Mouse (Mus musculus): ENCODE results near the gene Hdac4. TPM values are rescaled to one million over a fixed set of nuclear protein-coding genes. Genes with fewer than 3 reads are reported as not detected.

Gene Hdac4
- polyA plus RNA-seq, 1 experiment: 21.2 TPM

DNA sequence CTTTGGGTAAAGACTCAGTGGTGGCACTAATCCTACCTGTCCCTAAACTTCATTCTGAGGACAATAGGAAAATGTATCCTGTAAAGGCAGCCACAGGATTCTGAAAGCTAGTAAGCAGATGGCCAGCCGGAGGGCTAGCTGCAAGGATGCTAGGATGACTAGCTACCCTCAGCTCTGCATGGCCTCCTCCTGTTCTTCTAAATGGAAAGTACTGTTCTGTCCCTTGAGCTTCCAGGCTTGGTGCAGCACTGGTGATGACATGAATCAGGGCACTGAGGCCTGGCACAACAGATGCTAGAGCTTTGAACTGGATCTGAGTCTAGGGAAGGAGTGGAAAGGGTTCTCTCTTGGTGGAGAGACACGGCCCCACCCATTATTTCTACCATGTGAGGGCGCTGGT is 150.6 kb downstream of the Hdac4 start:
- H3K27me3 ChIP-seq (ENCODE audit: control insufficient read depth, insufficient read depth, insufficient read length): no peaks in the 10 kb centered on the region
- H3K4me3 ChIP-seq: no peak overlapping the region
- peaks cover 37% of the 10 kb centered on the region for H3K79me2 ChIP-seq (ENCODE audit: control insufficient read depth, insufficient read depth)
- H3K36me3 ChIP-seq (ENCODE audit: control insufficient read depth, insufficient read depth): no peaks in the 10 kb centered on the region
- H3K4me2 ChIP-seq (ENCODE audit: low read depth): no peak overlapping the region
- no peak overlapping the region for H3ac ChIP-seq (ENCODE audit: control insufficient read depth, insufficient read length)
- TF ChIP-seq SRF (IDR thresholded peaks at IDR 0.05; ENCODE audit: control insufficient read depth, insufficient read length, low read depth) (no peak), TCF3 (IDR thresholded peaks at IDR 0.05; ENCODE audit: insufficient read length, low read depth) (no peak), MYOG (IDR thresholded peaks at IDR 0.05; ENCODE audit: control insufficient read depth in 1 of 3, insufficient read depth in 1 of 3, insufficient read length in 2 of 3, low read depth in 2 of 3) (no peak)

DNA sequence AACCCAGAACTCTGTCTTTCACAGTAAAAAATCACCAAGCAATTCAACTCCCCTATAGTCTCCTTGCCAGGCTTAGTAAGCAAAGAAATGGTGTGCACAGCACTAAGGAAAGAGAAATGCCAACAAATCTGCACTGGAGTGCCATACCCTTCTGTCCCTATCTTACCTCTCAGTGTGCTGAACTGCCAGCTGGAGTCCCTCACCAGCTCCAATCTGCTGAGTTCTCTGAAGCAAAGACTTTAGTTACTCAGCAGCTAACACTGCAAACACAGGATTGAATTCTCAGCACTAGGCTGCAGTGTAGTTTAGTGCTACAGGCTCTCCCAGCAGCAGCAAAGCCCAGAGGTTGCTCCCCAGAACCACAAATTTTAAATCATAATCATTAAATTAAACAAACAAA is 151.5 kb downstream of the Hdac4 start:
- TF ChIP-seq SRF (IDR thresholded peaks at IDR 0.05; ENCODE audit: control insufficient read depth, insufficient read length, low read depth) (no peak), TCF12 (IDR thresholded peaks at IDR 0.05; ENCODE audit: insufficient read depth, poor library complexity, severe bottlenecking) (no peak), CEBPB (IDR thresholded peaks at IDR 0.05; ENCODE audit: insufficient read depth, poor library complexity, severe bottlenecking) (no peak), REST (IDR thresholded peaks at IDR 0.05; ENCODE audit: insufficient read depth, insufficient read length) (no peak), TCF3 (IDR thresholded peaks at IDR 0.05; ENCODE audit: insufficient read length, low read depth) (no peak), E2F4 (IDR thresholded peaks at IDR 0.05; ENCODE audit: insufficient read depth) (no peak), POLR2A (IDR thresholded peaks at IDR 0.05; ENCODE audit: insufficient read length, low read depth) (no peak), POLR2AphosphoS2 (IDR thresholded peaks at IDR 0.05; ENCODE audit: insufficient read length, low read depth) (no peak), MYOD1 (IDR thresholded peaks at IDR 0.05; ENCODE audit: control insufficient read depth in 1 of 3, insufficient read length in 2 of 3, low read depth in 2 of 3) (no peak)
- Histone ChIP-seq H3K4me3 (no peak overlapping the region), H3K4me2 (ENCODE audit: low read depth) (no peak overlapping the region), H3K36me3 (ENCODE audit: control insufficient read depth, insufficient read depth) (no peaks in the 10 kb centered on the region), H3ac (ENCODE audit: control insufficient read depth, insufficient read length) (no peak overlapping the region), H3K27me3 (ENCODE audit: control insufficient read depth, insufficient read depth, insufficient read length) (no peaks in the 10 kb centered on the region), H3K79me2 (ENCODE audit: control insufficient read depth, insufficient read depth) (peaks cover 37% of the 10 kb centered on the region)

DNA sequence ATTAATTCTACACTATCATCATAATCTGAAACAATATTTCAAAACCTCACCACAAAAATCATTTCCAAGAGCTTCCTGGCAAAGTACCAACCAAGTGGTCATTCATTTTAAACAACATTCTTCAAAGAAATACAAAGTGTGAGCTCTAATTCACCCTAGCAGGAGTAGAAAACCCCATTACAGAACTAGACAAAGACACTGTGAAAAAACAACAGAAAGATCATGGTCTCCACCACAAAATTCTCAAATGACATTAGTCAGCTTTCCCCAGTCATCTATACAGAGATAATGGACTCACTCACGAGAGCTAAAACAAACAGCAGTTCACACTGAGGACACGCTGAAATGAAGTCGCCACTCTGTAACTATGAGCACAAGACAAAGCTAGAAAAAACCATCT is 153.4 kb downstream of the Hdac4 start:
- Histone ChIP-seq H3K27me3 (ENCODE audit: control insufficient read depth, insufficient read depth, insufficient read length) (no peaks in the 10 kb centered on the region), H3K4me3 (no peak overlapping the region), H3K4me2 (ENCODE audit: low read depth) (peak overlapping the region; percentile 31), H3K36me3 (ENCODE audit: control insufficient read depth, insufficient read depth) (no peaks in the 10 kb centered on the region), H3ac (ENCODE audit: control insufficient read depth, insufficient read length) (no peak overlapping the region), H3K79me2 (ENCODE audit: control insufficient read depth, insufficient read depth) (peaks cover 36% of the 10 kb centered on the region)
- no peak for TF ChIP-seq TCF12 (IDR thresholded peaks at IDR 0.05; ENCODE audit: insufficient read depth, poor library complexity, severe bottlenecking)
- no peak for TF ChIP-seq CEBPB (IDR thresholded peaks at IDR 0.05; ENCODE audit: insufficient read depth, poor library complexity, severe bottlenecking)
- no peak for TF ChIP-seq E2F4 (IDR thresholded peaks at IDR 0.05; ENCODE audit: insufficient read depth)
- no peak for TF ChIP-seq USF1 (IDR thresholded peaks at IDR 0.05; ENCODE audit: low read depth)
- TF ChIP-seq REST (IDR thresholded peaks at IDR 0.05; ENCODE audit: insufficient read depth, insufficient read length): no peak
- TF ChIP-seq POLR2A (IDR thresholded peaks at IDR 0.05; ENCODE audit: insufficient read length, low read depth): no peak
- TF ChIP-seq MAX (IDR thresholded peaks at IDR 0.05; ENCODE audit: low read depth): no peak
- TF ChIP-seq SRF (IDR thresholded peaks at IDR 0.05; ENCODE audit: control insufficient read depth, insufficient read length, low read depth): no peak
- TF ChIP-seq MYOD1 (IDR thresholded peaks at IDR 0.05; ENCODE audit: control insufficient read depth in 1 of 3, insufficient read length in 2 of 3, low read depth in 2 of 3): no peak
- no peak for TF ChIP-seq MYOG (IDR thresholded peaks at IDR 0.05; ENCODE audit: control insufficient read depth in 1 of 3, insufficient read depth in 1 of 3, insufficient read length in 2 of 3, low read depth in 2 of 3)

DNA sequence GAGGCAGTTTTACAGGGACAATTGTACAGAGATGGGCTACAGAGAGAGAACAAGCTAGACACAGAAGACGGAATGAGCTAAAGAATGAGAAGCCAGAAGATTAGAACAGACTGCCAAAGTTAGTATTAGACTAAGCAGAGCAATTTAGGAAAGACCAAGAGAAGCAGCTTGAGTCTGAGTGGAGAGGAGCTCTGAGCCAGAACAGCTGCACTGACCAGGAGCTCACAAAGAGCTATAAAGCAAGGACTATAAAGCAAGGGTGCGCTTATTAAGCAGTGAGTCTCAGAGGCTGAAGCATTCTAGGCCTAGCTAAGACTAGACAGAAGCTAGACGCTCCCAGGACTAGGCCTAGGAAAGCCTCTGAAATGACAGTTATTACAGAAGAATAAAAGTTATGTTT is 154.2 kb downstream of the Hdac4 start:
- Histone ChIP-seq H3K36me3 (ENCODE audit: control insufficient read depth, insufficient read depth) (no peaks in the 10 kb centered on the region), H3K4me2 (ENCODE audit: low read depth) (peak overlapping the region; percentile 29), H3K27me3 (ENCODE audit: control insufficient read depth, insufficient read depth, insufficient read length) (no peaks in the 10 kb centered on the region), H3K79me2 (ENCODE audit: control insufficient read depth, insufficient read depth) (peaks cover 39% of the 10 kb centered on the region), H3K4me3 (no peak overlapping the region), H3ac (ENCODE audit: control insufficient read depth, insufficient read length) (no peak overlapping the region)
- TF ChIP-seq CEBPB (IDR thresholded peaks at IDR 0.05; ENCODE audit: insufficient read depth, poor library complexity, severe bottlenecking) (no peak), TCF12 (IDR thresholded peaks at IDR 0.05; ENCODE audit: insufficient read depth, poor library complexity, severe bottlenecking) (no peak), REST (IDR thresholded peaks at IDR 0.05; ENCODE audit: insufficient read depth, insufficient read length) (no peak), E2F4 (IDR thresholded peaks at IDR 0.05; ENCODE audit: insufficient read depth) (no peak), MYOD1 (IDR thresholded peaks at IDR 0.05; ENCODE audit: control insufficient read depth in 1 of 3, insufficient read length in 2 of 3, low read depth in 2 of 3) (peak; percentile 58 to 62 (median 59)), USF1 (IDR thresholded peaks at IDR 0.05; ENCODE audit: low read depth) (no peak), POLR2AphosphoS2 (IDR thresholded peaks at IDR 0.05; ENCODE audit: insufficient read length, low read depth) (no peak), MYOG (IDR thresholded peaks at IDR 0.05; ENCODE audit: control insufficient read depth in 1 of 3, insufficient read depth in 1 of 3, insufficient read length in 2 of 3, low read depth in 2 of 3) (peak in 2 of 3 experiments; percentile 32 to 76), MAX (IDR thresholded peaks at IDR 0.05; ENCODE audit: low read depth) (no peak), SRF (IDR thresholded peaks at IDR 0.05; ENCODE audit: control insufficient read depth, insufficient read length, low read depth) (no peak), TCF3 (IDR thresholded peaks at IDR 0.05; ENCODE audit: insufficient read length, low read depth) (no peak), POLR2A (IDR thresholded peaks at IDR 0.05; ENCODE audit: insufficient read length, low read depth) (no peak)

- peaks cover 35% of the 10 kb centered on the region for H3K79me2 ChIP-seq (ENCODE audit: control insufficient read depth, insufficient read depth)
- TF ChIP-seq CEBPB (IDR thresholded peaks at IDR 0.05; ENCODE audit: insufficient read depth, poor library complexity, severe bottlenecking) (no peak), E2F4 (IDR thresholded peaks at IDR 0.05; ENCODE audit: insufficient read depth) (no peak), TCF3 (IDR thresholded peaks at IDR 0.05; ENCODE audit: insufficient read length, low read depth) (no peak), MYOG (IDR thresholded peaks at IDR 0.05; ENCODE audit: control insufficient read depth in 1 of 3, insufficient read depth in 1 of 3, insufficient read length in 2 of 3, low read depth in 2 of 3) (no peak), MYOD1 (IDR thresholded peaks at IDR 0.05; ENCODE audit: control insufficient read depth in 1 of 3, insufficient read length in 2 of 3, low read depth in 2 of 3) (no peak), POLR2A (IDR thresholded peaks at IDR 0.05; ENCODE audit: insufficient read length, low read depth) (no peak), SRF (IDR thresholded peaks at IDR 0.05; ENCODE audit: control insufficient read depth, insufficient read length, low read depth) (no peak), POLR2AphosphoS2 (IDR thresholded peaks at IDR 0.05; ENCODE audit: insufficient read length, low read depth) (no peak), REST (IDR thresholded peaks at IDR 0.05; ENCODE audit: insufficient read depth, insufficient read length) (no peak), USF1 (IDR thresholded peaks at IDR 0.05; ENCODE audit: low read depth) (no peak), MAX (IDR thresholded peaks at IDR 0.05; ENCODE audit: low read depth) (no peak), TCF12 (IDR thresholded peaks at IDR 0.05; ENCODE audit: insufficient read depth, poor library complexity, severe bottlenecking) (no peak)
- no peak overlapping the region for H3ac ChIP-seq (ENCODE audit: control insufficient read depth, insufficient read length)
- no peak overlapping the region for H3K4me2 ChIP-seq (ENCODE audit: low read depth)
- H3K27me3 ChIP-seq (ENCODE audit: control insufficient read depth, insufficient read depth, insufficient read length): no peaks in the 10 kb centered on the region
- H3K36me3 ChIP-seq (ENCODE audit: control insufficient read depth, insufficient read depth): no peaks in the 10 kb centered on the region
- no peak overlapping the region for H3K4me3 ChIP-seq
These were observed 156.8 kb downstream of the Hdac4 start for GRCm38 (mm10) chr1:92038714-92039113.

All from myocyte (in vitro differentiated cells).